Mouse (Mus musculus): Measurements from ENCODE around the gene Adgrl4.

Gene Adgrl4

GRCm38 (mm10) chr3:151437693-151438092 is at the start of gene Adgrl4:
TSS of gene Adgrl4 (plus strand) at chr3:151437887.
- peak; percentile 6 for DNase-seq (ENCODE audit: extremely low read depth, insufficient read length, low spot score)

DNA sequence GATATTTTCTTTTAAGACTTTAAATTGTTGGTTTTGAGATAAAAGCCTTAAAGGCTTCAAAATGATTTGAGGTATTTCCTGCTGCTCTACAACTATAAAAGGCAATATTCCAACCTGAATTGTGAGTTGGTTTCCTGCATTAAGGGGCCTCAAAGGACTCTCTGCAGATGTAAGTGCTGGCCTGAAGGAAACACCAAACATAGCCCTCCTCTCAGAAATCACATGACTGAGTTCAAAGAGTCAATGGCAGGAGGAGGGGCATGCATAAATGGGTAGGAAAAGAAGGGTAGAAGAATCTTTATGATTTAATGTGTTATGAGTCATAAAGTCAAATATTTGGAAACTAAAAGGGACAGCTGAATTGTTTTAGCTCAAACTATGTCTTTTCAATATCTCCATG is 46.8 kb upstream of the Adgrl4 start:
- DNase-seq (ENCODE audit: extremely low read depth, insufficient read length, low spot score) = no peak

DNA sequence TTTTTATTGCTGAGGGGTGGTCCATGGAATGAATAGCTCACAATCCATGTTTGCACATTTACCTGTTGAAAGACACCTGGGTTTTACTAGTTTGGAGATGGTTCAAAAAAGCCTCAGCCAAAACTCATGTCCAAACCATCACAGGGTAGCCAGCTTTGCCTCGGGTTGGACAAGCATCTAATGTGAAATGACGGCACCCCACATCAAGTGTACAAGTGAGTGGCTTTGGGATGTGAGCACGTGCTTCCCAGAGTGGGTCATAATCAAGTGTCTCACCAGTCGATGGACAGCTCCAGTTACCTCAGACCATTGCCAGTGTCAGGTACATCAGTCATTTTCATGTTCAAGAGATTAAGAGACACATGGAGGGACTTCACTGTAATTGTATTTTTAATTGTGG is 44.8 kb upstream of the Adgrl4 start:
- no peak for DNase-seq (ENCODE audit: extremely low read depth, insufficient read length, low spot score)

- no peak for DNase-seq (ENCODE audit: extremely low read depth, insufficient read length, low spot score)
Measured at GRCm38 (mm10) chr3:151393330-151393729, 44.4 kb upstream of the Adgrl4 start.

- no peak for DNase-seq (ENCODE audit: extremely low read depth, insufficient read length, low spot score)
Measured at GRCm38 (mm10) chr3:151399270-151399669, 38.4 kb upstream of the Adgrl4 start.

- no peak for DNase-seq (ENCODE audit: extremely low read depth, insufficient read length, low spot score)
Measured at GRCm38 (mm10) chr3:151411031-151411430, 26.7 kb upstream of the Adgrl4 start.

DNA sequence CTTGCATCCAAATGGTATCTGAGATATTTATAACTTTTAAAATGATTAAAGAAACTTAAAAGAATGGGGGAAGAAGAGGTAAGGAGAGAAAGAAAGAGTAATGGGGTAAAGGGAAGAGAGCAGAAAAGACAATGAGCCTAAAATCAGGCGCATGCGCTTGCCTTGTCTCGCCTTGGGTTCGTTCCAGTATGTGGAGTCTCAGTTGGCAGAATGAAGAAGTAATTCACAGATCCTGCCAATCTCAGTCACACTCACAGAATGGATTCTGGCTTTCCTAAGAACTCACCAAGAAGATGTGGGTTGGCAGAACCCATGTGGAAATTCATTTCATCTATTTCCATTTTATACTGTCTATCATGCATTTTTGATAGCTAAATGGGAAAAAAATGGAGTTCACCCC is 26.2 kb upstream of the Adgrl4 start:
- DNase-seq (ENCODE audit: extremely low read depth, insufficient read length, low spot score) = no peak

DNA sequence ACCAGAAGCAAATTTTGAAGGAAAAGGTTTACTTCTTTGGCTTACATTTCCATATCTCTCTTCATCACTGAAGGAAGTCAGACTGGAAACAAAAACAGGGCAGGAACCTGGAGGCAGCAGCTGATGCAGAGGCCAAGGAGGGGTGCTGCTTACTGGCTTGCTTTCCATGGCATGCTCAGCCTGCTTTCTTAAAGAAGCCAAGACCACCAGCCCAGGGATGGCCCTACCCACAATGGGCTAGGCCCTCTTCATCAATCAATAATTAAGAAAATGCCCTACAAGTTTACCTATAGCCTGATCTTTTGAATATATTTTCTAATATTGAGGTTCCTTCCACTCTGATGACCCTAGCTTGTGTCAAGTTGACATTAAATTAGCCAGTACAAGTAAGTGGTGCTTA is 20.8 kb upstream of the Adgrl4 start:
- DNase-seq (ENCODE audit: extremely low read depth, insufficient read length, low spot score) = no peak

DNA sequence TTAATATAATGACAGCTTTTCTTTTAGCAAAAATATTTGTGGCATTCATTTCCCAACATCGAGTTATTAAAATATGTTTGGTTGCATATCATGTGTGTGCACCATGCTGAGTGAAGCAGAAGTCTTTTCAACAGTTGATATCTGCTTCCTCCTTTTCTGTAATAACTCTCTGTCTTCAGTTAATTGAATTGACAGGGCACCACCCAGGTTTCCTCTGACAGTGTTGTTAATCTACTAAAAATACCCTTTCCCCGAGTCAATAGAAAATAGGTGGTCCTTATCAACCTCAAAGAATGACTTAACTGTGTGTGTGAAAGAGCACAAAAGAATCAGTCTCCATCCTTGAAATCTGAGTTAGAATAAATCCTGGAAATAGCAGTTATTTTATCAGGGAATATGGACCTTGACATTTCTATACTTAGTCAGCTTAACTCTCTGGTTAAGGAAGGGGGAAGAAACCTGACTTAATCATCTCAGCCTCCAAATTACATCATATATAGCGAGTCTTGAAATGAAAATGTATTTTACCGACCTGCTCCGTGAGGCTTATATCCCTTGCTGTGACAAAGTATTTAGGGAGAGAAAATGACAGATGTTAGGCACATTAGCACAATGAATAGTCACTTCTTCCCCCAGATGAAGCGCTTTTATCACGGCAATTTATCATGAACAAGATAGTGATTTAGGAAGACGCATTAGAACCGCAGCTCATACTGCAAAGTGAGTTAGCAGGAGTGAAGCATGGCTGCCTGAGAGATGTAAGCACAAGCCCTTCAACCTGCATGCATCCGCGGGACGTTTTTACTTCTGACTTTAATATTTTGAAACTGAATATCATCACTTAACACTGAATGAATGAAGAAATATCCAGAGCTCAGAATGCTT is 19.8 kb upstream of the Adgrl4 start:
- no peak for DNase-seq (ENCODE audit: extremely low read depth, insufficient read length, low spot score)

GRCm38 (mm10) chr3:151424326-151425207 is 13.1 kb upstream of the Adgrl4 start:
- no peak for DNase-seq (ENCODE audit: extremely low read depth, insufficient read length, low spot score)

GRCm38 (mm10) chr3:151430106-151430505 is 7.6 kb upstream of the Adgrl4 start:
- no peak for DNase-seq (ENCODE audit: extremely low read depth, insufficient read length, low spot score)

- DNase-seq (ENCODE audit: extremely low read depth, insufficient read length, low spot score) = peak; percentile 31
Measured at GRCm38 (mm10) chr3:151431507-151431906, 6.2 kb upstream of the Adgrl4 start.

- no peak for DNase-seq (ENCODE audit: extremely low read depth, insufficient read length, low spot score)
Measured at GRCm38 (mm10) chr3:151438364-151438763, 677 bp downstream of the Adgrl4 start.

DNA sequence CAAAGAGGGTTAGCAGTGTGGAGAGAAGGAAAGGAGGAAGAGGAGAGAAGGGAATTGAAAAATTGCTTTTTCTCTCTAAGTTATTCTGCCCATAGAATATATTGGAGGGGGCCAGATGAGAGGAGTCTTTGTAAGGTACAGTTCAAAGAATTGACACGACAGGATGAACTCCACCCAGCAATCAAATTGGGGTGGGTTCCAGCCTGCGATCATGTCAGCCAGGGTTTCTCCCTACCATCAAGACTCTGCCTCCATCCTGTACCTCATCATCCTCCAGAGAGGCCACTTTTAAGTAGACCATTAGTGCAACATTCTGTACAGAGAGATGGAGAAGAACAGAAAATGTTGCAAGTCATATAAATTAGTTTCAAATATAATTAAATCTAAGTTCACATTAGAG is 2.3 kb downstream of the Adgrl4 start:
- DNase-seq (ENCODE audit: extremely low read depth, insufficient read length, low spot score) = no peak

- peak; percentile 15 for DNase-seq (ENCODE audit: extremely low read depth, insufficient read length, low spot score)
Measured at GRCm38 (mm10) chr3:151442026-151442425, 4.3 kb downstream of the Adgrl4 start.

GRCm38 (mm10) chr3:151443486-151443885 is 5.8 kb downstream of the Adgrl4 start:
- no peak for DNase-seq (ENCODE audit: extremely low read depth, insufficient read length, low spot score)

DNA sequence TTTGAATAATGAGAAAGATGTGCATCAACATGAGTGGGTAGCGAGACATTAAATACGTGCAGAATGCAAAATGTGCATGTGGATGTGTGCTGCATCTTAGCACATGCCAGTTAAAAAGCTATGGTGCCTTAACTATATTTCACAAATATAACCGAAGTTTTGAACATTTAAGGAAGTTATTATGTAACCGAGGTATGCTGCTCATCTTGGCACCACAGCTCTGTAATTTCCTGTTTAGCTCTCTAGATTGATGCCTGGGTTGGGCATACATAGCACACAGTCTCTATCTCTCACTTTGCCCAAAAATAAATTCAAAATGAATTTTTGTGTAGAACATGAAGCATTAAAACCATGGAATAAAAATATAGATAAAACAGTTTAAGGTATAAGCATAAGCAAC is 6.6 kb downstream of the Adgrl4 start:
- DNase-seq (ENCODE audit: extremely low read depth, insufficient read length, low spot score) = no peak

- DNase-seq (ENCODE audit: extremely low read depth, insufficient read length, low spot score) = peak; percentile 66
Measured at GRCm38 (mm10) chr3:151445936-151446335, 8.2 kb downstream of the Adgrl4 start.

- no peak for DNase-seq (ENCODE audit: extremely low read depth, insufficient read length, low spot score)
Measured at GRCm38 (mm10) chr3:151454985-151455701, 17.5 kb downstream of the Adgrl4 start.

DNA sequence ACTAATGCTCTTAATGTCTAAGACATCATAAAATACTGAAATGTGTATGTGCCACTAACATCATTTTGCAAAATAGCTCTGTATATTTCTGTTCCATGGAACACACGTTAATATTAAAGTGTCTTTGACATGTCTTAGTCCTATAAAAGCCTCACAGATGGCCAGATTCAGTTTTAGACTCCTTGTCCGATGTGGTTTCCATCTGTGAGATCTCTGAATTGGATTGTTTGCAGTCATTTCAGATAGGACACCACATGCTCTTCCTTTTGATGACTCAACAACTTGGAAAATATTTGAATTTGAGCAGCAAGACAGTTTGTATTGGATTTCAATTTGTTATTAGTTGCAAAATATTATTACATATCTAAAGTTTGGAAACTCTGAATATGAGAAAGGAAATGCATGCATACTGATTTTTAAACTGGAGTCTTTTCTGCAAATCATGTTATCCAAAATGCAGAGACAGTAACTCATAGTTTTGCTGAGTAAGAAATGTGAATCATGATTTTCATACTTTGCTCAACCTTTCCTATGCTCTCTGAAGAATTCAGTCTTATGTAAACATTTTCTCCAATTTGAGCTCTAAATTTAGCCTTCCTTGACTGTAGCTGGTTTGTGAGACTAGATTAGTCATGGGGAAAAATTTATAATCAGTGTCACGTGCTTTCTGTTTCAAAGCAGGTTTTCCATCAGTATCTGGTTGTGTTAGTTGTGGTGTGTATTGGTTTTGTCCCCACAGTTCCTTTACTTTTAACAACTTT is 21.9 kb downstream of the Adgrl4 start:
- peak; percentile 58 for DNase-seq (ENCODE audit: extremely low read depth, insufficient read length, low spot score)

Data from 3134 (cell line).